Mouse (Mus musculus) retina, postnatal 1 day (tissue): ENCODE measurements around the gene Rpl38.
"Not testable (repeated sequence)": the region's sequence is repeated elsewhere in the genome, so short reads cannot be mapped to it uniquely, and the experiment has no call there.

Experiments used
- DNase-seq: peaks from one replicate; pipeline ENCODE4 v3.0.0-alpha.2; 2012

Gene Rpl38

DNA sequence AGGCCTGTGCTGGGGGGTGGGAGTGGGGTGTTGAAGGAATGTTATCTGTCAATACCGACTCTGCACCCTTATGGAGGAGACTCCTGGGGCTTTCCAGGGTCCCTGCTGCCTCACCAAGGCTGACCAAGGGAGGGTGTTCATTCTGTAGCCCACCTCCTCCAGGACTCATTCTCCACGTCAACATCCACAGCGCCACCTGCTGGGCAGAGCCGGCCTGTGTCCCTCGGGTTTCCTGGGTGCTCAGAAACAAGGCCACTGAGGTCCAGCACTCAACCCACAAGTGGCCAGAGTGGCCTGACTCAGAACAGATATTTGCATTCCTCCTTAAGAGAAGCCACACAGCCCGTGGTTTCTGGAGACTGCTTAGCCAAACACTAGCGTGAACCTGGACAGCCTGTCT, 10.6 kb upstream of the Rpl38 start:
- DNase-seq, result peak; percentile 78

- DNase-seq, result no peak
These were observed 6.2 kb upstream of the Rpl38 start for GRCm38 (mm10) chr11:114662161-114662560.

GRCm38 (mm10) chr11:114662746-114663362, 5.5 kb upstream of the Rpl38 start:
- DNase-seq, result peak; percentile 75

DNA sequence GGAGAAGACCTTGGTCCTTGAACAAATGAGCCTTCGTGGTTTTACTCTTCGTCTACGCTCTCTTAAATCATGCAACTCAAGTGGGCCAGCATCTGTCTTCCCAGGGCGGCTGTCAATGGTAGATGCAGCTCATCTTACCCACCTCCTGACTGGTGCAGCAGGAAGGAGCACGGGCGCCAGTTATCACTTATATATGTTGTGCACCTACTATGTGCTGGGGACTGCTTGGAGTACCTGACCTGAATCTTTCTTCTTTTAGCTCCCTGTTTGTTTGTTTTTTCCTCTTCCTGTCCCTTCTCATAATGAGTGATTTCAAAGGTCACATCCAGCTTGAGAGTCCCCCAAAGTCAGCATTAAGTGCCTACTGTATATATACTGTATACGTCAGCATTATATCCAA, 4.2 kb upstream of the Rpl38 start:
- DNase-seq, result no peak

DNA sequence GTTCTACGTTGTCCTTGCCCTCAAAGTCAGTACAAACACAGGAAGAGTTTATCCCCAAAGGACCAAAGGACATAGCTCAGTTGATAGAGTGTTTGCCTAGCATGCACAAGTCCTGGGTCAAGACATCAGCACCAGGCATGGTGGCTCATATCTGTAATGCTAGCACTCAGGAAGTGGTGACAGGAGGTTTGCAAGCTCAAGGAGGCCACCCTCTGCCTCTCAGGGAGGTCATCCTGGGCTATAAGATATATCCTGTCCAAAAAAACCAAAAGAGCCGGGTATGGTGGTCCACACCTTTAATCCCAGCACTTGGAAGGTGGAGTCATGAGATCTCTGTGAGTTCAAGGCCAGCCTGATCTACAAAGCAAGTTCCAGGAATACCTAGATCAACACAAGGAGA, 2.9 kb upstream of the Rpl38 start:
- no peak for DNase-seq

DNA sequence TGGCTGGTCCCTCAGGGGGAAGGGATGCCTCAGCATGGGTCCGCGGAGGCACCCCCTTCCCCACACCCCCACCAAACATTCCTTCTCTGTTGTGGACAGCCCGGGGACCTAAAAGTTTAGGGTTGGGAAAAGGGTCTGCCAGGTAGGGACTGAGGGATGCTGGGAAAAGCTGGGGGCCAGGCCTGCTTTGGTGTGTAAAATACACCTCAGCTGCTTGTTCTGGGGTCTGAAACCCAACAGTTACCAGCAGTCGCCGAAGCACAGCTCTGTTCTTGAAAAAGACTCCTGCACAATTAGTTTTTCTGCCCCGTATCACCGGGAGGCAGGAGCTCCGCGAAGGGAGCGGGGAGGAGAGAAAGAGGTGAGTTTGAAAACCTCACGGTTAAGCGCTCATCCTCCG, 1.5 kb upstream of the Rpl38 start:
- no peak for DNase-seq

GRCm38 (mm10) chr11:114667236-114667931, 940 bp upstream of the Rpl38 start:
- DNase-seq, result no peak

GRCm38 (mm10) chr11:114667932-114668285, 415 bp upstream of the Rpl38 start:
- peak; percentile 58 for DNase-seq

- DNase-seq, result peak; percentile 86
These were observed 658 bp downstream of the Rpl38 start for GRCm38 (mm10) chr11:114668741-114669623.

- DNase-seq, result no peak
These were observed 1.4 kb downstream of the Rpl38 start for GRCm38 (mm10) chr11:114669651-114670168.

DNA sequence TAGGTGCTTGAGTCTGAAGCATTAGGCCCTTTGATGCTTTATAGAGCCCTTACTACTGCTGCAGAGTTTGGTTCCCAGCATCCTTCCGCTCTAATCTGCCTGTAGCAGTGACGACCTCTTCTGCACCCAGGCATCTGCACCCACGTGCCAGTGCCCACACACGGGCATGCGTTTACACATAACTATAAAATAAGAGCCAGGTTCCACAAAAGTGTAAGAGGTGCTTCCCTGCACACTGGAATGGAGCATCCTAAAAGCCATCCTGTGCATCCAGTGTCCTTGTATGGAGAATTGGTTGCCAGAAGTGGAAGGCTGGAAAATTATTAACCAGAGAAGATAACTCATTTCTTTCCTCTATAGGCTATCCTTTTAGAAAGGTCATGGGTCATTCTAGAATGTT, 2.8 kb downstream of the Rpl38 start:
- DNase-seq, result no peak

GRCm38 (mm10) chr11:114672794-114673718, 4.7 kb downstream of the Rpl38 start:
- DNase-seq, result peak; percentile 72

DNA sequence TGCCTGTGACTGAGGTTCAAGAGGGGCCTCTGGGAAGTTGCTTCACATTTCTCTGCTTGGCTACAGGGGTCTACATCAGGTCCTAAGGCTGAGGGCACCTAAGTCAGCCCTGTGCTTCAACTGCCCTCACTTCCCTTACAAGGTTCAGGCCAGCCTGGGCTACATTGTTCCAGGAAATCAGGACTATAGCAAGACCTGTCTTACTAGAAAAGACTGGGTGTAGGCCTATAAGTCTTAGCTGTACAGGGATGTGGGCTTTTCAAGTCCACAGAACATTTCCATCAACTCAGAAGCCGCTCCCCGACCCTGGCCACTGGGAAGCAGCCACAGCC, 5.4 kb downstream of the Rpl38 start:
- DNase-seq, result no peak

DNA sequence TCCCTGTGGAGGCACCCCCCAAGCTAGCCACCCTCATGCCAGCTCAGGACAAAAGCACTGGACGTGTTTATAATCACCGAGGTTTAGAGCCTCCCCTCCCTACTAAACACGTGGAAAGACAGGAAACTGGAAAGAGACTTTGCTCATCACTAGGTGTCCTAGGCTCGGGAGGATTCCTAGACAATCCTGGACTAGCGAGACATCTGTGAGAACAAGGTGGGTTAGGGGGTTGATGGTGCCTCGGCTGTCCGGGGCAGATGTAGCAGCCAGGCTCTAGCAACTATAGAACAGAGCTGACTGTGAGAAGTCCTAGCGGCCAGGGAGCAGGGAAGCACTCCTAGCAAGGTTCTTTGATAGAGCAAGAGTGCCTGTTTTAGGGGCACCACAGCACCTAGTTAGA, 5.9 kb downstream of the Rpl38 start:
- no peak for DNase-seq

GRCm38 (mm10) chr11:114674796-114675195, 6.5 kb downstream of the Rpl38 start:
- not testable (repeated sequence) for DNase-seq

DNA sequence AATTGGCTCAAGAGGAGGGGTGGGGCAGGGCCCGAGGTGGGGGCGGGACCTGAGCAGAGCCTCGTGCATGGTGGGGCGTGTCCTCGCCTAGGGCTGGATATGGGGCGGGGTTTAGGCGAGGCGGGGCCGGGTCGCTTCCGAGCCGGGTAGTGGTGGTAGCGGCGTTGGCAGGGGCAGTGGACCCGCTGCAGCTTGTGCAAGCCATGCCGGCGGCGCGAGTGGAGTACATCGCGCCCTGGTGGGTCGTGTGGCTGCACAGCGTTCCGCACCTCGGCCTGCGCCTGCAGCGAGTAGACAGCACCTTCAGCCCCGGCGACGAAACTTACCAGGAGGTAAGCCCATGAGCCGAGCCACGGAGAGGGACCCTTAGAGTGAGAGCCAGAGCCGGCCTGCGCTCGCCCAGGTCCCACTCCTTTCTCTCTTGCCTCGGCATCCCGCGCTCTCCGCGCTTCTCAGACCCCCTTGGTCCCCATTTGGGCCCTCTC, 7.1 kb downstream of the Rpl38 start, which contains the start of gene Ttyh2:
Gene Ttyh2, plus strand, starts transcription at position 91 of the 485 bp plus-strand sequence.
- DNase-seq, result peak; percentile 92

GRCm38 (mm10) chr11:114675826-114676401, 7.6 kb downstream of the Rpl38 start:
- peak; percentile 40 for DNase-seq

- peak; percentile 43 for DNase-seq
These were observed 8.1 kb downstream of the Rpl38 start for GRCm38 (mm10) chr11:114676431-114676830.

GRCm38 (mm10) chr11:114676896-114677530, 8.7 kb downstream of the Rpl38 start:
- DNase-seq, result no peak

GRCm38 (mm10) chr11:114679582-114679981, 11.3 kb downstream of the Rpl38 start:
- DNase-seq, result peak; percentile 59

DNA sequence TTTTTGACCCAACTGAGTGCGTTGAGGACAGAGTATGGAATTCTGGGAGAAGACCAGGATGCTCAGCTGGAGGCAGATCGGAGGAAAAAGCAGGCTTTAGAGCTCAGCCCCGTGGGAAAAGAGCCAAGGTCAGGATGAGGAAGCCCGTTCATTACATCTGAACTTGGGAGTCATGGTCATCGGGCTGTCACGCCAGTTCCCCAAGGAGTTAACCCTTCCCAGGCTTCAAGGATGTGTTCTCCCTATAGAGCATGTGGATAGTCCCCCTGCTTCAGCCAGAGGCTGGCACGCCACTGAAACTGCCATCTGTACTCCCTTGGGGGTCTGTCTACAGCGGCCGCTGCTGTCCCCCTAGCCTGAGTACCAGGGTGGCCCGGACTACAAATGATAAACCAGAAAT, 12.0 kb downstream of the Rpl38 start:
- peak; percentile 52 for DNase-seq
